Mouse (Mus musculus): ENCODE data around the gene Ltbp4.

DNA sequence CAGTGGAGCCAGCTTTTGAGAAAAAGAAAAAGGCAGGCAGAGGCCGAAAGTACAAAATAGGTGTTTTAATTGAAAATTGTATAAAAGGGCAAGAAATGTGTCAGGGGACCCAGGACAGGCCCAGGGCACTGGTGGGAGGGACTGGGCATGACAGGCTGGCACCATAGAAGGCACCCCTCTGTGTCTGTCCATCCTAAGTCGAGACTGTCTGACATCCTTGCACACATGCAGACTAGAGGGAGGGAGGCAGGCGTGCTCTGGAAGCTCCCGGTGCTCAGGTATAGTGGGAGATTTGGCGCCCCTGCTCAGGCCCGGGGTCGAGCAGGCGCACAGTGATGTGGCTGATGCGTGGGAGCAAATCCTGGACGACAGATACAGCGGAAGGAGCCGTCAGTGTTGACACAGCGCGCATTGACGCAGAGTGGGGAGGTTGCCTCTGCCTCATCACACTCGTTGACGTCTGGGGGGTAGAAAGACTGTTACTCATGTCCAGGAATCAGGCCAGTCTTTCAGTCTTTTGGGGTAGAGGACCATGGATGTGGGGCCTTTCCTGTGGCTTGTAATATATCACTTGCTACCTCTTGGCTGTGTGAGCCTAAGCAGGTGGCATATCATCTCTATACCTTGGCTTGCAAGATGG lies 32.3 kb downstream of the Ltbp4 start:
- TF ChIP-seq CHD2 (IDR thresholded peaks at IDR 0.05; ENCODE audit: low read depth, low read length): no peak
- no peak for TF ChIP-seq ZC3H11A (IDR thresholded peaks at IDR 0.05; ENCODE audit: borderline replicate concordance, low read depth, low read length)
- no peak for TF ChIP-seq MAFK (IDR thresholded peaks at IDR 0.05; ENCODE audit: insufficient read depth, low read depth, low read length)

All from ES-E14 (cell line).